Mouse (Mus musculus) MEL (cell line): ENCODE measurements around the gene Slc25a12. TPM values are rescaled to one million over a fixed set of nuclear protein-coding genes. Genes with fewer than 3 reads are reported as not detected.

Experiments used
- DNase-seq: peaks from one replicate; pipeline ENCODE4 v3.0.0; 2011; ENCODE audit warnings: low read depth, low spot score
- H3K27ac ChIP-seq: 2 replicates; pipeline ENCODE4 v1.5.1; 2012; ENCODE audit warnings: low read depth, mild to moderate bottlenecking, control low read depth, low read length, moderate library complexity; ENCODE audit not compliant: control insufficient read depth
- H3K27me3 ChIP-seq, 2 experiments: fragments of 150-350 bp in 1 of 2; sonication (generic) in 1 of 2; 2 replicates each; pipeline ENCODE4 v1.6.1; 2012; ENCODE audit warnings: low read length in 2 of 2, mild to moderate bottlenecking in 2 of 2, improper control_type of control experiment in 1 of 2, moderate library complexity in 1 of 2; ENCODE audit not compliant: insufficient read depth in 2 of 2, control insufficient read depth in 1 of 2
- H3K36me3 ChIP-seq, 2 experiments: 2 replicates each; pipeline ENCODE4 v1.6.1; 2012 to 2014; ENCODE audit warnings: low read length in 2 of 2, improper control_type of control experiment in 1 of 2, inconsistent platforms in 1 of 2, mild to moderate bottlenecking in 1 of 2; ENCODE audit not compliant: insufficient read depth in 2 of 2, control insufficient read depth in 1 of 2
- H3K4me1 ChIP-seq, 2 experiments: fragments of 150-350 bp in 1 of 2; sonication (generic) in 1 of 2; 2 replicates each; pipeline ENCODE4 v1.6.1; 2012; ENCODE audit warnings: low read length in 2 of 2, improper control_type of control experiment in 1 of 2, mild to moderate bottlenecking in 1 of 2; ENCODE audit not compliant: insufficient read depth in 2 of 2, control insufficient read depth in 1 of 2
- H3K4me3 ChIP-seq, 2 experiments: fragments of 150-350 bp in 1 of 2; sonication (generic) in 1 of 2; 2 replicates each; pipeline ENCODE4 v1.5.1; 2012; ENCODE audit warnings: low read depth in 2 of 2, low read length in 2 of 2, mild to moderate bottlenecking in 2 of 2, moderate library complexity in 2 of 2, control low read depth in 1 of 2, improper control_type of control experiment in 1 of 2; ENCODE audit not compliant: control insufficient read depth in 1 of 2, insufficient read depth in 1 of 2
- H3K79me2 ChIP-seq: 2 replicates; pipeline ENCODE4 v1.6.1; 2012; ENCODE audit warnings: mild to moderate bottlenecking, low read length, moderate library complexity; ENCODE audit not compliant: control insufficient read depth, poor library complexity, insufficient read depth
- H3K9ac ChIP-seq: 2 replicates; pipeline ENCODE4 v1.6.1; 2012; ENCODE audit warnings: low read depth, mild to moderate bottlenecking, control low read depth, low read length, moderate library complexity; ENCODE audit not compliant: control insufficient read depth, poor library complexity, severe bottlenecking
- H3K9me3 ChIP-seq: fragments of 150-350 bp; sonication (generic); replicated peaks from 2 replicates; pipeline ENCODE4 v1.6.1; 2012; ENCODE audit warnings: mild to moderate bottlenecking, low read length, improper control_type of control experiment, moderate library complexity; ENCODE audit not compliant: insufficient read depth
- CTCF ChIP-seq, 3 experiments: IDR thresholded peaks in 2 of 3; conservative IDR thresholded peaks in 1 of 3; 2 replicates each; pipeline ENCODE4 v1.5.1; 2011 to 2012; ENCODE audit warnings: low read length in 3 of 3, low read depth in 2 of 3, mild to moderate bottlenecking in 2 of 3, improper control_type of control experiment in 1 of 3, inconsistent platforms in 1 of 3, mixed read lengths in 1 of 3, moderate library complexity in 1 of 3; ENCODE audit not compliant: control insufficient read depth in 1 of 3, insufficient read depth in 1 of 3, poor library complexity in 1 of 3, severe bottlenecking in 1 of 3
- E2F4 ChIP-seq: IDR thresholded peaks from 2 replicates; pipeline ENCODE4 v1.6.1; 2011; ENCODE audit warnings: low read depth, low read length, improper control_type of control experiment, borderline replicate concordance
- ELF1 ChIP-seq: IDR thresholded peaks from 2 replicates; pipeline ENCODE4 v1.6.1; 2014; ENCODE audit warnings: low read depth, mild to moderate bottlenecking, inconsistent platforms, low read length, improper control_type of control experiment, moderate library complexity
- EP300 ChIP-seq, 2 experiments: IDR thresholded peaks; 2 replicates each; pipeline ENCODE4 v1.6.1; 2011; ENCODE audit warnings: improper control_type of control experiment in 2 of 2, low read length in 2 of 2, low read depth in 1 of 2, mild to moderate bottlenecking in 1 of 2
- GATA1 ChIP-seq: IDR thresholded peaks from 2 replicates; pipeline ENCODE4 v1.6.1; 2011; ENCODE audit warnings: low read depth, low read length, improper control_type of control experiment
- HCFC1 ChIP-seq: IDR thresholded peaks from 2 replicates; pipeline ENCODE4 v1.6.1; 2012; ENCODE audit warnings: low read depth, mild to moderate bottlenecking, inconsistent platforms, low read length, improper control_type of control experiment, moderate library complexity
- JUND ChIP-seq: IDR thresholded peaks from 2 replicates; pipeline ENCODE4 v1.6.1; 2011; ENCODE audit warnings: low read depth, mild to moderate bottlenecking, improper control_type of control experiment, low read length
- KAT2A ChIP-seq: conservative IDR thresholded peaks from 2 replicates; pipeline ENCODE4 v1.6.1; 2012; ENCODE audit warnings: low read depth, low read length, improper control_type of control experiment, inconsistent platforms
- MAFK ChIP-seq: IDR thresholded peaks from 2 replicates; pipeline ENCODE4 v1.6.1; 2011; ENCODE audit warnings: low read depth, mild to moderate bottlenecking, low read length, improper control_type of control experiment, borderline replicate concordance
- MAX ChIP-seq: IDR thresholded peaks from 2 replicates; pipeline ENCODE4 v1.6.1; 2011; ENCODE audit warnings: low read length, improper control_type of control experiment
- MAZ ChIP-seq: IDR thresholded peaks from 2 replicates; pipeline ENCODE4 v1.6.1; 2012; ENCODE audit warnings: low read depth, mild to moderate bottlenecking, inconsistent platforms, low read length, improper control_type of control experiment
- MEF2A ChIP-seq: IDR thresholded peaks from 2 replicates; pipeline ENCODE4 v1.6.1; 2014; ENCODE audit warnings: low read depth, mild to moderate bottlenecking, inconsistent platforms, low read length, improper control_type of control experiment; ENCODE audit not compliant: poor library complexity, insufficient replicate concordance, severe bottlenecking; ENCODE audit errors: extremely low read depth
- MXI1 ChIP-seq: IDR thresholded peaks from 2 replicates; pipeline ENCODE4 v1.6.1; 2011; ENCODE audit warnings: mild to moderate bottlenecking, low read depth, low read length, improper control_type of control experiment
- MYB ChIP-seq: IDR thresholded peaks from 2 replicates; pipeline ENCODE4 v1.6.1; 2011; ENCODE audit warnings: mild to moderate bottlenecking, low read depth, low read length, improper control_type of control experiment
- NELFE ChIP-seq: IDR thresholded peaks from 2 replicates; pipeline ENCODE4 v1.6.1; 2011; ENCODE audit warnings: low read depth, low read length, improper control_type of control experiment
- NRF1 ChIP-seq: IDR thresholded peaks from 2 replicates; pipeline ENCODE4 v1.6.1; 2014; ENCODE audit warnings: low read depth, mild to moderate bottlenecking, inconsistent platforms, low read length, improper control_type of control experiment, moderate library complexity; ENCODE audit not compliant: poor library complexity, insufficient read depth, severe bottlenecking
- POLR2A ChIP-seq, 2 experiments: IDR thresholded peaks; 2 replicates each; pipeline ENCODE4 v1.6.1; 2011 to 2012; ENCODE audit warnings: low read length in 2 of 2, mild to moderate bottlenecking in 2 of 2, control low read depth in 1 of 2, improper control_type of control experiment in 1 of 2, low read depth in 1 of 2, moderate library complexity in 1 of 2; ENCODE audit not compliant: control insufficient read depth in 1 of 2, insufficient read depth in 1 of 2, poor library complexity in 1 of 2
- POLR2AphosphoS2 ChIP-seq: IDR thresholded peaks from 2 replicates; pipeline ENCODE4 v1.6.1; 2011; ENCODE audit warnings: low read length, improper control_type of control experiment
- POLR2AphosphoS5 ChIP-seq: IDR thresholded peaks from 2 replicates; pipeline ENCODE4 v1.6.1; 2012; ENCODE audit warnings: low read depth, borderline replicate concordance, mild to moderate bottlenecking, inconsistent platforms, low read length, moderate library complexity, mixed read lengths
- SMC3 ChIP-seq: IDR thresholded peaks from 2 replicates; pipeline ENCODE4 v1.6.1; 2011; ENCODE audit warnings: low read depth, low read length, improper control_type of control experiment
- TAL1 ChIP-seq: IDR thresholded peaks from 2 replicates; pipeline ENCODE4 v1.6.1; 2012; ENCODE audit warnings: mild to moderate bottlenecking, inconsistent platforms, low read length, moderate library complexity, mixed read lengths
- TCF12 ChIP-seq: IDR thresholded peaks from 2 replicates; pipeline ENCODE4 v1.6.1; 2014; ENCODE audit warnings: low read depth, mild to moderate bottlenecking, inconsistent platforms, low read length, improper control_type of control experiment, moderate library complexity
- USF1 ChIP-seq: IDR thresholded peaks from 2 replicates; pipeline ENCODE4 v1.6.1; 2014; ENCODE audit warnings: low read depth, mild to moderate bottlenecking, inconsistent platforms, low read length, improper control_type of control experiment, moderate library complexity
- USF2 ChIP-seq, 2 experiments: IDR thresholded peaks; 2 replicates each; pipeline ENCODE4 v1.6.1; 2011 to 2012; ENCODE audit warnings: improper control_type of control experiment in 2 of 2, low read length in 2 of 2, borderline replicate concordance in 1 of 2, inconsistent platforms in 1 of 2, low read depth in 1 of 2, mild to moderate bottlenecking in 1 of 2; ENCODE audit not compliant: insufficient read depth in 1 of 2
- polyA plus RNA-seq, 2 experiments: library from polyadenylated mRNA; stranded (reverse) in 1 of 2; unstranded in 1 of 2; fragments of >175 nt in 1 of 2; fragments of >200 nt in 1 of 2; gene quantifications; 2 replicates each; pipeline versions ENCODE4 v1.2.1 to v1.2.4; 2012; ENCODE audit warnings: low replicate concordance in 2 of 2, low read depth in 1 of 2; ENCODE audit not compliant: insufficient read length in 2 of 2, insufficient read depth in 1 of 2, missing spikeins in 1 of 2
- total RNA-seq: library from RNA; depleted of rRNA; stranded (reverse); fragments of 300-350 nt; gene quantifications from 2 replicates; pipeline ENCODE4 v1.2.3, GENCODE M21; 2012

The Slc25a12 gene
- total and polyA plus RNA-seq, 3 experiments, result 63.2 to 98.6 TPM; not detected in 1

GRCm38 (mm10) chr2:71353306-71354054 lies 14.1 kb downstream of the Slc25a12 start:
- TF ChIP-seq MYB, result no peak
- no peak for TF ChIP-seq KAT2A
- TF ChIP-seq MAFK, result no peak
- no peak for TF ChIP-seq MEF2A
- no peak for TF ChIP-seq ELF1
- TF ChIP-seq CTCF (IDR thresholded peaks at IDR 0.05 in 2 of 3, conservative IDR thresholded peaks at IDR 0.05 in 1 of 3; ENCODE audit: control insufficient read depth in 1 of 3, insufficient read depth in 1 of 3, low read depth in 2 of 3, low read length in 3 of 3, poor library complexity in 1 of 3, severe bottlenecking in 1 of 3), result no peak
- no peak for TF ChIP-seq JUND
- no peak for TF ChIP-seq POLR2AphosphoS2
- TF ChIP-seq USF2 (IDR thresholded peaks at IDR 0.05; ENCODE audit: borderline replicate concordance in 1 of 2, insufficient read depth in 1 of 2, low read depth in 1 of 2, low read length in 2 of 2), result no peak
- TF ChIP-seq TAL1, result no peak
- no peak for TF ChIP-seq GATA1
- no peak for TF ChIP-seq NELFE
- TF ChIP-seq MAX, result no peak
- no peak for TF ChIP-seq POLR2A (IDR thresholded peaks at IDR 0.05; ENCODE audit: control insufficient read depth in 1 of 2, insufficient read depth in 1 of 2, low read depth in 1 of 2, low read length in 2 of 2, poor library complexity in 1 of 2)
- TF ChIP-seq EP300 (IDR thresholded peaks at IDR 0.05; ENCODE audit: low read depth in 1 of 2, low read length in 2 of 2), result no peak
- TF ChIP-seq HCFC1, result no peak
- TF ChIP-seq USF1, result no peak
- TF ChIP-seq MAZ, result no peak
- TF ChIP-seq SMC3, result no peak
- DNase-seq, result no peak
- no peaks in the 10 kb centered on the region for H3K79me2 ChIP-seq
- H3K4me3 ChIP-seq, result no peak overlapping the region
- no peak overlapping the region for H3K27ac ChIP-seq
- H3K36me3 ChIP-seq, result no peaks in the 10 kb centered on the region; a peak in 1 of 4 replicates
- H3K4me1 ChIP-seq, result peaks cover 0 to 2% of the 10 kb centered on the region in 2 experiments; a peak in 1 of 4 replicates
- no peaks in the 10 kb centered on the region for H3K9me3 ChIP-seq
- no peaks in the 10 kb centered on the region for H3K27me3 ChIP-seq
- H3K9ac ChIP-seq, result no peak overlapping the region

DNA sequence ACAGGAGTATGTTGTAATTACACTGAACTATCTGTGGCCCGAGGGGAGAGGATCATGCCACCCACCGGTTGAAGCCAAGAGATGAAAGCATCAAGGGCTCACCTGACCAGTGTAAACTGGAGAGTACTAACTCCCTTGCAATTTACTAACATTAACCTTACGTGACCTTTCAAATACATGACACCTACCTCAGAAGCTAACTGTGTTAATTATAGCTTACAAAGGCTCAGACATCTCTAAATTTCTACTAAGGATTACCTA lies 15.9 kb downstream of the Slc25a12 start:
- no peaks in the 10 kb centered on the region for H3K27me3 ChIP-seq
- H3K27ac ChIP-seq, result no peak overlapping the region
- DNase-seq, result no peak
- TF ChIP-seq SMC3 (no peak), E2F4 (no peak), POLR2AphosphoS5 (no peak), MAFK (no peak), NRF1 (no peak), TCF12 (no peak), MXI1 (no peak), EP300 (IDR thresholded peaks at IDR 0.05; ENCODE audit: low read depth in 1 of 2, low read length in 2 of 2) (no peak), MEF2A (no peak)
- no peaks in the 10 kb centered on the region for H3K36me3 ChIP-seq
- H3K9me3 ChIP-seq, result no peaks in the 10 kb centered on the region
- H3K79me2 ChIP-seq, result no peaks in the 10 kb centered on the region
- no peak overlapping the region for H3K4me3 ChIP-seq
- no peak overlapping the region for H3K9ac ChIP-seq
- H3K4me1 ChIP-seq, result peaks cover 0 to 2% of the 10 kb centered on the region in 2 experiments; a peak in 1 of 4 replicates
